Mouse (Mus musculus) bone marrow macrophage, adult 2 months (primary cell): Measurements from ENCODE around the gene Cdk14. TPM values are rescaled to one million over a fixed set of nuclear protein-coding genes. Genes with fewer than 3 reads are reported as not detected.
"Not testable (repeated sequence)": the region's sequence is repeated elsewhere in the genome, so short reads cannot be mapped to it uniquely, and the experiment has no call there.

ENCODE experiments used
- H3K27ac ChIP-seq: 2 replicates; pipeline ENCODE4 v1.5.1; 2012; ENCODE audit warnings: low read depth, low read length; ENCODE audit not compliant: insufficient read depth
- H3K4me1 ChIP-seq: 2 replicates; pipeline ENCODE4 v1.6.1; 2012; ENCODE audit warnings: low read length; ENCODE audit not compliant: control insufficient read depth, insufficient read depth
- H3K4me3 ChIP-seq: 2 replicates; pipeline ENCODE4 v1.5.1; 2012; ENCODE audit warnings: mild to moderate bottlenecking, low read length, moderate library complexity; ENCODE audit not compliant: insufficient read depth
- CTCF ChIP-seq: IDR thresholded peaks from 2 replicates; pipeline ENCODE4 v1.5.1; 2012; ENCODE audit warnings: low read depth, mild to moderate bottlenecking, low read length, moderate library complexity
- POLR2A ChIP-seq: IDR thresholded peaks from 2 replicates; pipeline ENCODE4 v1.6.1; 2012; ENCODE audit warnings: mild to moderate bottlenecking, low read depth, low read length, borderline replicate concordance
- polyA plus RNA-seq: library from polyadenylated mRNA; stranded (reverse); fragments of >200 nt; gene quantifications from 2 replicates; pipeline ENCODE4 v1.2.4, GENCODE M21; 2012; ENCODE audit not compliant: missing spikeins, insufficient read depth, insufficient read length

Gene Cdk14
- polyA plus RNA-seq, 1 experiment = 43.6 TPM

DNA sequence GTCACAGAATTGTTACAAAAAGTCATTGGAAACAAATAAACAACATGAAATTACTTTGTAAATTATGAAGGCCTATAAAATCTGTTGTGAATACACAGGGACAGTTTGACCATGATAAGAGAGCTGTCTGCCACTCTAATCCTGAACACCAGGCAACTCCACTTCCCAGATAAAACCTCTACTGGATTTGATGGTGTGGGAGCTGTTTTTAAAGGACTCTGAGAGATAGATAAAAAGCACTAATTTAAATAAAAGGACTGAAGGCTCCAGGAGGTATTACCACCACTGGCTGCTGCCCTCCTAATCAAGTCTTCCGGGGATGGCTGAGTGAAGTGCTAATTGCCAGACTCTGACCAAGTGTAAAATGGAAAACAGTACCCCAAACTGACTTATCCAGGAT, 66.2 kb downstream of the Cdk14 start:
- H3K27ac ChIP-seq = no peak overlapping the region
- H3K4me3 ChIP-seq = no peak overlapping the region
- H3K4me1 ChIP-seq = peaks cover 6% of the 10 kb centered on the region
- TF ChIP-seq POLR2A = no peak
- no peak for TF ChIP-seq CTCF

DNA sequence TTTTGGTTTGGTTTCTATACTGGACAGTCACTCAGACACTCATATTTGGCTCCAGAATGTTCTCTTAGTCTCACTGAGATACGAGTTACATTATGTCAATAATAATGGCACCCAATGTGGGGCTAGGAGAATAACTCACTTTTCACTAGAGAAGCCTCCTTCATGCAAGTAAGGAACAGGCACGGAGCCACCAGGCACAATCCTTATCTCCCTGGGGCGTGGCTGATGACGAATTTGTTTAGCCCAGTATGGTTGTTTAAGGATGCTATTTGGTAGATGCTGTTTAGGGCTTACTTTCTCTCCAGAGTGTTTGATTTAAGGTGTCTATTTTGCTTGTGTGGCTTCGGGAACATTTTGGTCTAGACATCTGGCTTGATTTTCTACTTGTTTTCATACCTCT, 75.5 kb downstream of the Cdk14 start:
- H3K4me1 ChIP-seq = peaks cover 20% of the 10 kb centered on the region
- no peak overlapping the region for H3K4me3 ChIP-seq
- no peak overlapping the region for H3K27ac ChIP-seq
- TF ChIP-seq CTCF (no peak), POLR2A (no peak)

DNA sequence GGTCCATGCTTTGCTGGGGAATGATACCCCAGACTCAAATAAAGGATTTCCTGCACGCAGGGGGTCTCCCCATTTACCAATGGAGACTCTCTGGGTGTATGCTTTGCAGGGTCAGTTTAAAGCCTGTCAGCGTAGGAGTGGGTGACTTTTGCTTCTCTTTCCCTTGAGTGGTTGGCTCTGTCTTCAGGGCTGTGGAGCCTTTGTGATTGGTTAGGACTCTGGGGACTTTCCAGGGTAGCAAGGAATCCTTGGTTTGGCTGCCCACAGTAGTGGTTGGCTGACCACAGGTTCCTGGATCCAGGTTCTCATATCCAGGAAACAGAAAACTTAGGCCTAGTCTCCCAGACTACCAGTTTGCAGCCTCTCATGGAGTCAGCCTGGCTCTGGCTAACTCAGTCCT, 76.4 kb downstream of the Cdk14 start:
- H3K4me3 ChIP-seq = no peak overlapping the region
- TF ChIP-seq CTCF = no peak
- TF ChIP-seq POLR2A = no peak
- H3K27ac ChIP-seq = peak overlapping the region; percentile 34; the same call in 1 of the 2 replicates
- peaks cover 20% of the 10 kb centered on the region for H3K4me1 ChIP-seq

DNA sequence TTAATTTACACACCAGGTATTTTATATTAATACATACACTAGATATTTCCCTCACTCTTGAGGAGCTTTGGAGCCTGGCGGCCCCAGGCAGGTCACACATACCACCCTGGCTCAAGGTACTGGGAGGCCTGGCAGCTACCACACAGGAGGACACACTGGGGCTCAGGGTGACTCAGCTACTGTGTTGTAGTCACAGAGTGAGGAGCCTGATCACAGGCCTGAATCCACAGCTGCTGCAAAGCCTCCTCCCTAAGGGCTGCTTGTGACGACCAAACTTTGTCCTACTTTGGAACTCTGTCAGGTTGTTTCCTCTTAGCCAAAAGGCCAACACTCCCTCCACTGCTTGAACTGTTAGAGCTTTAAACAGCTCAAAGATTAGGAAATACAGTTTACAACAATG, 76.8 kb downstream of the Cdk14 start:
- Histone ChIP-seq H3K4me1 (peaks cover 20% of the 10 kb centered on the region), H3K4me3 (no peak overlapping the region), H3K27ac (peak overlapping the region; percentile 34)
- TF ChIP-seq POLR2A (no peak), CTCF (no peak)

DNA sequence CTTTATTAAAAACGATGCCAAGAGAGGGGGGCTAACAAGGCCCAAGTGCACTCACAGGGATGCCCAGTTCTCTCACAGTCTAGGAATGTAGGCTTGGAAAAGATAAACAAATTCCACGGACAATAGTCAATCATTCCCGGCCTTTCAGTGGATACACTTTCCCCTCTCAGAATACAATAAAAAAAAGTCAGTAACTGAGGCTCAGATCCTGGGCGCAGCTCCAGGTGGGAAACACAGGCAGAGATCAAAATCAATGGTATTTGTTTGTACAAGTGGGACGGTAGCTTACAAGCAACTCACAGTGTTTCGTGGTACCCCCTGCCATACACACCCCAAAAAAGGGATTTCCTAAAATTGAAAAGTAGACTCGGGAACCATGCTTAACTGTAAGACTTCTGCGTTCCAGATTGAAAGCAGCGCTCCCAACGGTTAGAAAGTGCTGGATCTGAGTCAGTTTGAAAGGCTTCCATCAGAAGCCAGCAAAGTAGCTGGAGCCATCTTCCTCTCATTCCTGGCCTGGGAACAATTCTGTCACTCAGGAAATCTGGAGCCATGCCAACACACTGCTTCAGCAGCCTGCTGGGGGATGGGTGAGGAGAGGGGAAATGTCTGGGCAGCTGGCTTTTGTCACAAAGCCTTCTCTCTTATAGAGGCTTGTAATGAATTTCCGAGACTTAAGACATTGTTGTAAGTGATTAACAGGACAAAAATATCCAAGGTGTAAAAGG, 77.5 kb downstream of the Cdk14 start:
- Histone ChIP-seq H3K27ac (no peak overlapping the region), H3K4me3 (no peak overlapping the region), H3K4me1 (peaks cover 20% of the 10 kb centered on the region)
- no peak for TF ChIP-seq POLR2A
- no peak for TF ChIP-seq CTCF

DNA sequence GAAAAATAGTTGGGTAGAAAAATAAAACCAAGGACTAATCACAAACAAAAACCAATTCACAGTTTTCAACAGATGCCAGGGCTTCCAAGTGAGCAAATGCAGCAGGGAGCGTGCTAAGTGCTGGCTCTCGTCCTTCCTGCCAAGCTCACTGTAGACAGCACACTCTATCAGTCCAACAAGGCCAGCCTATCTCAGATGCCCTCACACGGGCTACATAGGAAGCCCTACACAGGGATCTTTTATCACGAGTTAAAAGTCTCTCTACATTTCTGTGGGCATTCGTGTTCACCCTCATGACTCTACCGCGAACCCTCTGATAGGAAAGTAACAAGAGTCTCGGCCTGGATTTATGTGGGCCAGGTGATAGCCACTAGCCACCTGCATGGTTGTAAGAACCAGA, 78.5 kb downstream of the Cdk14 start:
- TF ChIP-seq POLR2A = no peak
- no peak for TF ChIP-seq CTCF
- H3K4me1 ChIP-seq = peaks cover 22% of the 10 kb centered on the region
- no peak overlapping the region for H3K27ac ChIP-seq
- no peak overlapping the region for H3K4me3 ChIP-seq

DNA sequence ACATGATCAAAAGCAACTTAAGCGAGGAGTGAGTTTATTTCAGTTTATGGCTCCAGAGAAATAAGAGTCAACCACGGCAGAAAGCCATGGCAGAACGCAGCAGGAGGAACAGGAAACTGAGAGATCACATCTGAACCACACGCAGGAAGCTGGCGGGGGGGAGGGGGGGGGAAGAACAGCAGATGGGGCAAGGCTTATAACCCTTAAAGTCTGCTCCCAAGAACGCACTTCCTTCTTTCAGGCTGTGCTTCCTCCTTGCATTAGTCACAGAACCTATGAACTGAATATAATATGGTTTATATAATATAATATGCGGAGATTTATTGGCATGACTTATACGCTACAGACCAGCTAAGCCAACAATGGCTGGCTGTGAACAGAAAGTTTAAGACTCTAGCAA, 86.2 kb downstream of the Cdk14 start:
- Histone ChIP-seq H3K27ac (peak overlapping the region; percentile 84), H3K4me3 (no peak overlapping the region), H3K4me1 (peaks cover 12% of the 10 kb centered on the region)
- TF ChIP-seq CTCF = no peak
- TF ChIP-seq POLR2A = no peak

DNA sequence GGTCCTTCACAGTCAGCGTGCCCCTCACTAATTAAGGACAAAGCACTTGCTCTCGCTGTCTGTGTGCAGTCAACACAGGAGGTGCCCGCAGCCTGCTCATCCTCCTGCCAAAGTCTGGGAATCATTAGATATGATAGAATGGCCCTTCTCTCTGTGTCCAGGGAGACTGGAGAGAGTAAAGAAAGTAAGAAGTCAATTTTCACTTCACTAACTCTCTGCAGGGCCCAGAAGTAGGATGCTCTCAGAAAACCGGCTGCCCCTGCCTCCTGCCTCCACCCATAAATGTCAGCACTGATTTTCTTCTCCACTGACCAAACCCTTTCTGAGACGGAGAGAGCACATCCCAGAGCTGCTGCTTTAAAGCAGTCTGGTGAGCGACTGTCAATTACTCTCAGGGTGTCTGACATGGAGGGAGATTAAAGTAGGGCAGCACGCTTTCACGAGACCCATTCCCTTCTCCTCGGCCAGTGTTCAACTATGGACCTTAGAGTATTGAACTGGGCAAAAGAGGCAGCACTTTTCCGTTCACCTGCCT, 89.1 kb downstream of the Cdk14 start:
- Histone ChIP-seq H3K27ac (no peak overlapping the region), H3K4me1 (peaks cover 13% of the 10 kb centered on the region), H3K4me3 (no peak overlapping the region)
- TF ChIP-seq CTCF (no peak), POLR2A (no peak)

DNA sequence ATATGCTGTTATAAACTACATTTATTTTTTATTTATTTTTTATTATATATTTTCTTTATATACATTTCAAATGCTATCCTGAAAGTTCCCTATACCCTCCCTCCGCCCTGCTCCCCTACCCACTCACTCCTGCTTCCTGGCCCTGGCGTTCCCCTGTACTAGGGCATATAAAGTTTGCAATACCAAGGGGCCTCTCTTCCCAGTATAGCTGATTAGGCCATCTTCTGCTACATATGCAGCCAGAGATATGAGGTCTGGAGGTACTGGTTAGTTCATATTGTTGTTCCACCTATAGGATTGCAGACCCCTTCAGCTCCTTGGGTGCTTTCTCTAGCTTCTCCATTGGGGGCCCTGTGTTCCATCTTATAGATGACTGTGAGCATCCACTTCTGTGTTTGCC, 91.1 kb downstream of the Cdk14 start:
- not testable (repeated sequence) for H3K4me1 ChIP-seq, H3K27ac ChIP-seq

DNA sequence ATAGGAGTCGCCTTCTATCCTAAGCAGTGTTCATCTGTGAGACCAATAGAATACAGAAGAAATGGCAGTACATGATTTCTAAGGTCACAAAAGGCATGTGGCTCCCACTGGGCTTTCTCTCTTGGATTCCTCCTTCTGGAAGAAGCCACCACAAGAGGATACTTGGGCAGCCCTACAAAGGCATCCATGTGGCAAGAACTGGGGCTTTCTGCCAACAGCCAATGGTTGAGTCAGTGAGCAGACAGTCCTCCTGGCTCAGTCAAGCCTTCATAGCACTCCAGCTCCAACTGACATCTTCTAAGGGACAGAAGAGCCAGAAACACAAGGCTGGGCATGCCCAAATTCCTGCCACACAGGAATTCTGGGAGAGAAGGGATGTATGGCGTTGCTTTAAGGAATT, 93.4 kb downstream of the Cdk14 start:
- H3K4me1 ChIP-seq = peaks cover 5% of the 10 kb centered on the region
- H3K27ac ChIP-seq = no peak overlapping the region
- TF ChIP-seq POLR2A = no peak
- no peak for TF ChIP-seq CTCF
- H3K4me3 ChIP-seq = no peak overlapping the region

More for the DNA sequence above, 91.1 kb downstream of the Cdk14 start:
- not testable (repeated sequence) for H3K4me3 ChIP-seq
